Mouse (Mus musculus) embryo, embryonic 11 days (tissue): Measurements from ENCODE around the gene Rpgrip1.
"Not testable (repeated sequence)": the region's sequence is repeated elsewhere in the genome, so short reads cannot be mapped to it uniquely, and the experiment has no call there.

Experiments
- DNase-seq: peaks from one replicate; pipeline ENCODE4 v3.0.0-alpha.2; 2015

The Rpgrip1 gene

GRCm38 (mm10) chr14:52110346-52110745 lies at the start of gene Rpgrip1:
Rpgrip1 (plus strand) TSS chr14:52110704.
- DNase-seq: no peak

DNA sequence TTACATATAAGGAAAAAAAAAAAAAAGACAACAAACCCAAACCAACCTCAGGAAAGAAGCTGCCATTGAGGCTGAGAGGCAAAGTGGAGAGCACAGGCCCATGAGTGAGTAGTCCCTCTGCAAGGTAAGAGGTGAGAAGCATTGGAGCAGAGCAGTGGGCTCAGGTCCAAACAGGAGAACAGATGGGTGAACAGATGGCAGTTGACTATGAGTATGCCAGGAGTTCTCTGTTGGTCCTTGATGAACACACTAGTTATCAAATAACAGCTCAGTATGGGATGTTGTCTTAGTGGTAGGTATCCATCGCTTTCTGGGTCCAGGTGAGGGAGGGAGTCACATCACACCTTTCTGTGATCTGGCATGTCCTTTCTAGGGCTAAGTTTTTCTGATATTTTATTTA lies 49.7 kb upstream of the Rpgrip1 start:
- DNase-seq: no peak

DNA sequence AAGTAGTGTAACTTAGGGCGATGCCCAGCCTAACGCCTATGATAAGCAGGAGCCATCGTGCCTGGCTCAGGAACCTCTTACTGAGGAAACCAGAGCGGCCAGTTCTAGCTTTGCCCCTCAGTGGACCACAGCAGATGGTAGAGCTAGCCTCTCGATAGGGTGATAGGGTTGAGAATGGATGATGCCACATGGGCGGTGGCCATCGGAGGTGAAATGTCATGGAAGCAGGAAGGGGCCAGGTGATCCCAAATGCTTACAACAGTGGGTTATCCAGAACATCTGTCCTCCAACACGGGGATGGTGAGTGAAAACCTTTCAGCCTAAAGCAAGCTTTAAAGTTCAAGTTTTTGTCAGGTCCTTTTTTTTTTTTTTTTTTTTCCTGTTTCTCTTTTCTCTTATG lies 48.7 kb upstream of the Rpgrip1 start:
- no peak for DNase-seq

GRCm38 (mm10) chr14:52066135-52066534 lies 44.4 kb upstream of the Rpgrip1 start:
- no peak for DNase-seq

DNA sequence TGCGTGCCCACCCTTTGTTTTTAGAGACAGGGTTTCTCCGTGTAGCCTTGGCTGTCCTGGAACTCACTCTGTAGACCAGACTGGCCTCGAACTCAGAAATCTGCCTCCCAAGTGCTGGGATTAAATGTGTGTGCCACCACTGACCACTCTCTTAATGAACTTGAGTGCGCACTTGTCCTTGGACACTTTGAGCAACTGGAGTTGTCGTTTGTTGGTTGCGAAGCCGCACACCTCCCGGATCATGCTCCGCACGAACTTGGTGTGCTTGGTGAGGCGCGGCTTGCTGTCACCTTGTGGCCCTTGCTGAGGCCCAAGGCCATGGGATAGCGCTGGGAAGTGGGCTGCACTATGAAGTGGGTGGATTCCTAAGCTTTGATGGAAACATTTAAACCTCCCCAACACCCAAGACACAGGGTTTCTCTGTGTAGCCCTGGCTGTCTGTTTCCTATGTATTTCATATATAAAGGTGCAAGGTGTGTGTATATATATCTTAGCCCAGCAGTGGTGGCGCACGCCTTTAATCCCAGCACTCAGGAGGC lies 38.8 kb upstream of the Rpgrip1 start:
- DNase-seq: no peak

- no peak for DNase-seq
Measured at GRCm38 (mm10) chr14:52083083-52083482, 27.4 kb upstream of the Rpgrip1 start.

GRCm38 (mm10) chr14:52094533-52094932 lies 16.0 kb upstream of the Rpgrip1 start:
- no peak for DNase-seq

GRCm38 (mm10) chr14:52097191-52097590 lies 13.3 kb upstream of the Rpgrip1 start:
- not testable (repeated sequence) for DNase-seq

DNA sequence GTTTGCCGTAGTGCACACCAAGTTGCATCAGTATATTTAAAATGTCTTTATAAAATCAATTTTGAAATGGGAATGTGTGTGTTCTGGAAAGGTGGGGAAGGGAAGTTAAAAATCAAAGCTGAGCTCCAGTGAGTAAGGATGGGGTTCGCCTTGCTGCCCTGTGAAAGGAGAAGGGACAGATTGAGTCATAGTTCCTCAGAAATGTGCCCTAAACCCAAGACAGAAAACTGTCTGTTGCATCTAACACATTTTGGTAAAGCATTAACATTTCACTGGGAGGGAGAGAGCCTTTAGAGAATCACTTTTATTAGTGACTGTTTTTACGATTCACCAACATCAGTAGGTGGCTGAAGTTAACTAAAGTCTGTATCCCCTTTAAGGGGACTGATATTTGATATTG lies 12.1 kb upstream of the Rpgrip1 start:
- DNase-seq: not testable (repeated sequence)

DNA sequence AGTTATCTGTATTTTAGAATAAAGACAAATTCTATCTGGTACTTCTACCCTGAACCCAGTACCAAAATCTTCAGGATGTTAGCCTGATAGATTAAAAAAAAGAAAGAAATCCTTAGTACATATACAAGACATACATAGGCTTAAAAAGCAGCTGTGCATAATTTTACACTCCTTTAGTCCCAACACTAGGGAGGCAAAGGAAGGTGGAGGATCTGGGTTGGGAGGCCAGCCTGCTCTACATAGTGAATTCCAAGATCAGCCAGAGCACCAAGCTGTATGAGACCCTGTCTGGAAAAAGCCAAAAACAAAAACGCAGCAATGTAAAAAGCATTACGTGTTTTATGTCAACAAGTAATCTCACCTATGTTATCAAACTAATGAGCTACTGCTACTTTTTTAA lies 10.9 kb upstream of the Rpgrip1 start:
- DNase-seq: no peak

- DNase-seq: no peak
Measured at GRCm38 (mm10) chr14:52100170-52100960, 10.1 kb upstream of the Rpgrip1 start.

DNA sequence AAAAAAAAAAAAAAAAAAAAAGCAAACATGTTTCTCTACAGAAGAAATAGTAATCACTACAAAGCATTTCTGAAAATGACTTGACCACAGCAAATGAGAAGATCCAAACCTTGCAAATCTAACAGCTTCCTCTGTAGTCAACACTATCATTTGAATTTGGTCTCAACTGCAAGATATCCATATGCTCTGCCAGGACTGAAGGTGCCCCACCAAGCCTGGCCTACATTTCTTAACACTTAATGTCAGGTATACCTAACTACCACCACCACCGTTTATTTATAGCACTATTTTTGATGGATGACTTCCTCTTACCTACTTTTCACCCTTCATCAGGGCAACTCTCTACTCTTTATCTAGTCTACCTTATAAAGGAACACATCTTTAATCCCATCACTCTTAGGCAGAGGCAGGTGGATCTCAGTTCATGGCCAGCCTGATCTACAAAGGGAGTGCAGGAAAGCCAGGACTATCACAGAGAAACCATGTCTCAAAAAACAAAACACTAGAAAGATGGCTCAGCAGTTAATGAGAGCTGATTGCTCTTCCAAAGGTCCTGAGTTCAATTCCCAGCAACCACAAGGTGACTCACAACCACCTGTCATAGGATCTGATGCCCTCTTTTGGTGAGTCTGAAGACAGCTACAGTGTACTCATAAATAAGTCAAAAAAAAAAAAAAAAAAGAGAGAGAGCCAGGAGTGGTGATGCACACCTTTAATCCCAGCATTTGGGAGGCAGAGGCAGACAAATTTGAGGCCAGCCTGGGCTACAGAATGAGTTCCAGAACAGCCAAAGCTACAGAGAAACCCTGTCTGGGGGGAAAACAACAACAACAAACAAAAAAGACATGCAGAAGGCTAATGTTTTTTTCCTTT lies 9.0 kb upstream of the Rpgrip1 start:
- no peak for DNase-seq

GRCm38 (mm10) chr14:52103474-52103855 lies 7.0 kb upstream of the Rpgrip1 start:
- peak; percentile 39 for DNase-seq

DNA sequence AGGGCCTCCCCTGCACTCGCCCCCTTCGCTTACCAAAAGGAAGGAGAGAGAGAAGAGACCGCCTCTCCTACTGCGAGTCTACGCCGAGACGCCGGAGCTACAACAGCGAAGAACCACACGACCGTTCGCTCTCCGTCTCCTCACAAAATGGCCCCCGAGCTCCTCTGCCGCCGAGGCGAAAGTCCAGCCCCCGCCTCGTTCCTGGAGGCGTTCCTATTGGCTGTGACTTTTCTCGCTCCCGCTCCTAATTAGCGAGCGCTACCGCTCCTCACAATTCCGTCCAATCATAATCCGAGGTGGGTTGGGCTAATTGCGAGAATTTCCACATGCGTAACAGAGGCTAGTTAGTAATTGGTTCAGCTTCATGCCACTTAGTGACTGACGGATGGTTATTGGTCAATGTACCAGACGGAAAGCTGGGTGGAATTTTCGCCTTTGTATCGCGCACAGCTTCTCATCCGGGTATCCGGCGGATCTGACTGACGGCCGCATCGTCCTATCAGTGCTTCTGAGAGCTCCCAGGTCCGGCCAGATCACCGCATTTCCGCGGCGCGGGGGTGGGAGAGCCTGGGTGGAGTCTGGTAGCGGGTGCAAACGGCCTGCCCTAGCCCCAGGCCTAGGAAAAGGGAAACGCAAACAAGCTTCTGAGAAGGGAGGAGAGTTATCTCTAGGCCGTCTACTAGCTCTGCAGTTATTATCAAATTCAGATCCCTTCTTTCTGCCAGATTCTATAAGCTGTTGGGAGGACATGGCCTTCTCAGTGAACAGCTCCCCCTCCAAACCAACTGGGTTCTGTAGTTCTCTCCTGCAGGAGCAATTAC lies 6.4 kb upstream of the Rpgrip1 start, which contains the start of gene Hnrnpc:
Gene Hnrnpc (minus strand): TSS at position 173 of the 821 bp plus-strand sequence.
- peak; percentile 100 for DNase-seq

- DNase-seq: no peak
Measured at GRCm38 (mm10) chr14:52104677-52105285, 5.7 kb upstream of the Rpgrip1 start.

DNA sequence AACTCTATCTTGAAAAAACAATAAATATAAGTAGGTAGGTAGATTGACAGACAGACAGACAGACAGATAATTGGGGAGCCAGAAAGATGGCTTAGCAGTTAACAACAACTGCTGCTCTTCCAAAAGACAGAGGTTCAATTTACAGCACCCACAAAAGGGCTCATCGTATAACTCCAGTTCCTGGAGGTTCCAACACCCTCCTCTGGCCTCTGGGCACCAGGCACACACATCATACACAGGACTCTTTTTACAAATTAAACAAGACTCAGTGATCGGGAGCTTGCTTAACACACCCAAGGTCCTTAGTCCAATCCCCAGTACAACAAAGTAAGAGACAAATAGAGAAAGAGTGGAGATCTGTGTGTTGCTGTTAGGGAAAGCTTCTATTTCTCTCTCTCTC lies 5.2 kb upstream of the Rpgrip1 start:
- no peak for DNase-seq

DNA sequence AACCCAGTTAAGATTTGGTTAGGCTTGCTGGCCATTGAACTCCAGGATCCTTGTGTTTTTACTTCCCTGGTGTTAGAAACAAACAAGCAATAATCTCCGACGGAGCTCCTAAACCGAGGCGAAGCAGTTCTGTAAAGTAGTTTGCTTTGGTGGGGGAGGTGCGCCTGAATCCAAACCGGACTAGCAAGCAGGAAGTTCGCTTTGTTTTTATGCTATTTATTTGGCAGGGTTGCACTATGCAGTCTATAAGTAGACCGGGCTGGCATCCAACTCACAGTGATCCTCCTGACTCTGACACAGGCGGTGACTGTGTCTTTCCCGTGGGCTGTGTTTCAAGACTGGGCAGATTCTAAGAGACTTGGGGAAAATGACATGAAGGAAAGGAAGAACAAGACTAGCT lies 3.8 kb upstream of the Rpgrip1 start:
- peak; percentile 24 for DNase-seq

DNA sequence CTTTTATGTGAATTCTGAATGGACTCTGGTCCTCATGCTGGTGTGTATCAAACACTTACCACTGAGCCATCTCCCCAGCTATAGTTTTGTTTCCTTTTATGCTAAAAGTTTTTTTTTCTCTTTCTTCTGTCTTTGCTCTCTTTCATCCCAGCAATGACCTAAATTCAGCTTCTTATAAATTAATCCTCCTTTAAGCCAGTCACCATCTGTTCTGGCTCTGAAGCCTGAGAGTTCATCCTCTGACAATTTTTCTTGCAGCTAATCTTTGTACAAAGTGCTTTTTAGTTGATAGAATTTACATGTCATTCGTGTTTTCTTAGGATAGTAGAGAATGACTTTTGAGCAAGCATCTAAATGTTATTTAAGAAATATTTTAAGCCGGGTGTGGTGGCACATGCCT lies 2.5 kb upstream of the Rpgrip1 start:
- DNase-seq: no peak

DNA sequence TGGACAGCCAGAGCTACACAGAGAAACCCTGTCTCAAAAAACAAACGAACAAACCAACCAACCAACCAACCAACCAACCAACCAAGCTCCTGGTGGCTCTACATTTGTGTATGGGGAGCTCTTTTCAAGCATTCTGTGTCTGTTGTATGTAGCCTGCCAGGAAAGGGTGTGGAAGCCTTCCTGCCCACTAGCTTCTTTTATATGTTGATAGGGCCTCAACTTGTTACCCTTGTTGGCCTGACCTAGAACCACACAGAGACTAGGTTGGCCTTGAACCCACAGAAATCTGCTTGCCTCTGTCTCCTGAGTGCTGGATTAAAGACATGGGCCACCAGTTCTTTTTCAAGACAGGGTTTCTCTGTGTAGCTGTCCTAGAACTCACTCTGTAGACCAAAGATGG lies 3.6 kb downstream of the Rpgrip1 start:
- DNase-seq: no peak

- DNase-seq: no peak
Measured at GRCm38 (mm10) chr14:52117241-52117640, 6.7 kb downstream of the Rpgrip1 start.

GRCm38 (mm10) chr14:52118456-52118822 lies 7.9 kb downstream of the Rpgrip1 start:
- DNase-seq: peak; percentile 39
